Mouse (Mus musculus) right cerebral cortex, adult 2 months (tissue): ENCODE data around the gene Fbrsl1.
"Not testable (repeated sequence)": the region's sequence is repeated elsewhere in the genome, so short reads cannot be mapped to it uniquely, and the experiment has no call there.

ENCODE experiments used
- DNase-seq, 2 experiments: peaks; one replicate each; pipeline ENCODE4 v3.0.0; 2021 to 2022; ENCODE audit warnings: low spot score in 2 of 2

Fbrsl1 gene

DNA sequence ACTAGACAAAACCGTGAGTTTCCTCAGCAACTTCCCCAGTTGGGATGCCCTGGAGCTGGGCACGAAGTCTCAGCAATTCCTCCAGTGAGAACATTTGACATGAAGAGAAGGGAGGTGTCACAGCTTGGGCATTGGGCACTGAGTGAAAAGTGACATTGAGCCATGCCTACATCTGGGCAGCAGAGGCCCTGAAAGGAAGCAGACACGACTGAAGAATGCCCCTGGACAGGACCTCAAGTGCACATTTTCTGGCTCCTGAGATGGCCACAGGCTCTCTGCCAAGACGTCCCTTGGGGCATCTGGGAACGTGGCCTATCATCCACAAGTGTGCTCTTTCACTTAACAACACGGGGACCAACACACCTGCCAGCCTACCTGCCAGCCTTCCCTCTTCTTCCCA is 991 bp upstream of the Fbrsl1 start:
- no peak for DNase-seq

DNA sequence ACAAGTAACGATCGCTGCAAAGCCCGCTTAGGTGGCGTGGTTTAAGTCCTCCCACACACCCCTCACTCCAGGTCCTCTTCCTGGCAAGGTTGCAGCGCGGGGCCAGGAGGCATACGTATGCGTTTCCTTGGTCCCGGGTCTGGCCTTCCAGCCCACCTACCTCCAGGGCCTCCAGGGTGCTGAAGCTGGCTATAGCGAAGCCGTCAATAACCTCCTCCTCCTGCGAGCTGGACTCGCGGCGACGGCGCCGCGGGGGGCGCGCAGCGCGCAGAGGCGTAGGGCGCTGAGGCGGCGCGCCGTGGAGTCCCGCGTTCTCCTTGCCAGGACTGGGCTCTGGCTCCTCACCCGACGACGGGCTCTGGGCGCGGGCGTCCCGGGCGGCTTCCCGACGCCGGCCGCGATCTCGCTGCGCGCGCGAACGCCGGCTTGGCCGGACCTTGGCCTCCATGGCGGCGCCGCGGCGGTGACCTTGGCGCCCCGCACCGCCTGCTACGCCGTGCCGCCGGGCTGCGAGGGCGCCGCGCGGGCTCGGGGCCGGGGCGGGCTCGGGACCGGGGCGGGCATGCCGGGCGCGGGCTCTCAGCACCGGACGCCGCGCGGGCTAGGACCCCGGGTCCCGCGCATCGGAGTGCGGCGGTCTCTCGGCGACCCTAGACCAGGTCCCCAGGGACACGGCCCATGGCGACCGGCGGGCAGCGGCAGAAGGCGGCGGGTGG is 425 bp downstream of the Fbrsl1 start:
- no peak for DNase-seq

DNA sequence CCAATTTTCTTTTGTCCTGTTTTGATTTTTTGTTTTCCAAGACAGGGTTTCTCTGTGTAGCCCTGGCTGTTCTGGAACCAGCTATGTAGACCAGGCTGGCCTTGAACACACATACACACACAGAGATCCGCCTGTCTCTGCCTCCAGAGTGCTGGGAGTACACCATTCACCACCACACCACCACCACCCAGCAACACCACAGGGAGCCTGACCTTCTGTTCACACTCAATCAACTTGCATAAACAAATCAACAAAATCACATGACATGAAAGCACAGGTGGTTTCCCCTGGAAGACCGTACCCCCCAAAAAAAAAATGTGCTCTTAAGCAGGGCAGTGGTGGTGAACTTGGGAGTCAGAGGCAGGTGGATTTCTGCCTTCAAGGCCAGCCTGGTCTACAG is 3.8 kb downstream of the Fbrsl1 start:
- DNase-seq: no peak

DNA sequence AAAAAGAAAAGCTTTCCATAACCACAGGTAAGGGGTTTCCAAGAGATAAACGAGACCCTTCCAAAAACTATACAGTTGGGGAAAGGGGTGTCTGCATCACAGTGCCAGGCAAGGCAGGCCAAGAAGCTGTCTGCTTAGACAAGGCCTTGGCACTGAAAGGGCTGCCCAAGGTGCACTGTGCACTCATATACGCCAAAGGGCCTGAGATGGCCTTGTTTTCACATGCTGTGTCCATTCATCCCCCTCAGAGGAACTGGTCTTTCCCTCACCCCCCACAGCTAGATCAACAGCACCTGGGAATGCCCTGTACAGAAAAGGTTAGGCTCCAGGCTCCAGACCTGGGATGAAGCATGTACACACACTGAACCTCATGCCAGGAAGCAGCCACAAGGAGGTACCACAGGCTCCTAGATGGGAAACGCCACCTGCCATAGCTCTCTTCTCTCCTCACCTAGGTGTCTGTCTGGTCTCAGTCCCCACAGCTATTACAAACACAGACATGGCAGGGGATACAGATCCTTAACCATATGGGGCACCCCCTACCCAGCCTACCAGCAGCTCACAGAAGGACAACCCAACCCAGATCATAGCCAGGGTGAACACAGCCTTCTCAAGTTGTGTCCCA is 5.2 kb downstream of the Fbrsl1 start:
- DNase-seq: no peak

DNA sequence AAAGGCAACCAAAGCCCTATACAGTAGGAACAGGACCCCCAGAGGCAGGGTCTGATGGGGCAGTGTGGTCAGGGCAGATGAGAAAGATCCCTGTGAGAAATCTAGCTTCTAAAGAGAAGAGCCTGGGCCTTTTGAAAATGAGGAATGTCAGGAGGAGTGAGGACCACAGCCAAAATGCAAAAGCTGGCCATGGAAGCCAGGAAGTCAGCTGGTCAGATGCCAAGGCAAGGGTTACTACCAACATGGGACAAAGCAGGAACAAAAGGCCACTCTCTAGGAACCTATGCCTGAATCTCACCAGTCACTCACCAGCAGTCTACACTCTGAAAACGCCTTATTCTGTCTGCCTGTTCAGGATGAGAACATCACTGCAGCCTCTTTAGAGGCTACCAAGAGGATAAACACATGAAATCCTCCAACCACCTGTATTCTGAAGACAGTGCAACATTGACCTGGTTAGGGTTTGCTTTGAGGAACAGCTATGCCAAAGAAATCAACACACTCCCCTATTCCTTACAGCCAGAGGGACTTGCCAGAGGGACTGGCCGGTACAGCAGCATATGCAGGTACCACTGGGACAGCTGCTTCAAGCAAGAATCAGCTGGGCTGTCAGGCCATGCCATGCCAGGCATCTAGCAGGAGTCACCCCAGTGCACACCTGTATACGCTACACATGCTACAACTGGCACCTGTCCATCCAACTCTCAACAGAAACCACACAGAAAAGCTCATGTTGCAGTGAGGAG is 8.6 kb downstream of the Fbrsl1 start:
- no peak for DNase-seq

DNA sequence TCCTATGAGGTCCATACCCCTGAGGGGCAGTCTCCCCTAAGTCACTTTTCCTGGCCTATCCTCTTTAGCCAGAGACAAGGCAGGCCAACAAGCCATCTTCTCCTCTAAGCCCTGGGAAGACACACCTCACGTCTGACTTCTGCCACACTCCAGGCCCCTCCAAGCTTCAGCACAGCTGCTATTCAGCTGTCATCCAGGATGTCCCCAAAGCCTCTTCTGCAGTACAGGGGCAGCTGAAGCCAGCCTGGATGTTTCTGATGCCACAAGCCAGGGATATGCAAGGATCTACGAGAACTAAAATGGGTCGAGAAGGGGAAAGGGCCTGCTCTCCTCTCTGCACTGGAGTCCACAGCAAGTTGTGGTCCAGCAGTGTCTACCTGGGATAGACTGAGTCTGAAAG is 9.7 kb downstream of the Fbrsl1 start:
- no peak for DNase-seq

DNA sequence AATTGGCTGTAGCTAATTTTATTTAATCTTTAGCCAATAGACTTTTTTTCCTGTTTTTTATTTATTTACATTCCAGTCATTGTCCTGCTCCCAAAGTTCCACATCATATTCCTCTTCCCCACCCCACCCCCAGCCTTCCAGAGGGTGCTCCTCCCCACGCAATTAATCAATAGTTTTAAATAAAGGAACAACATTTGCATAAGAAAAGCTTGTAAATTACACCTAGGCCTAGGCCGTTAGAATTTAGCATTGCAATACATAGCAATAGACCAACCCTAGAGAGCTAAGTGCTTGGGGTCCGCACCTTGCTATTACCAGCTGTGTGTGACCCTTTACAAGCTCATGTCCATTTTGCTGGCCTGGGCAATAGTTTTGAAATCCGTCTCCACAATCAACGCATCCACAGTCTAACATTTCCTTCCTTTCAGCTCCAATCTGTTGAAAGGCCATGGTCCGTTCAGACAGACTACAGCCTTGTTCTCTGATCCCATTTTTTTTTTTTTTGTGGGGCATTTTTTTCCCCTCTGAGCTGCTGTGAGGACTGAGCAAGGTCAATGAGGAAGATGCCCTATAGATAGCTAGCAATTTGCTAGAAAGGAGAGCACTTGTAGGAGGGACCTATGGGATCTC is 10.6 kb downstream of the Fbrsl1 start:
- no peak for DNase-seq

DNA sequence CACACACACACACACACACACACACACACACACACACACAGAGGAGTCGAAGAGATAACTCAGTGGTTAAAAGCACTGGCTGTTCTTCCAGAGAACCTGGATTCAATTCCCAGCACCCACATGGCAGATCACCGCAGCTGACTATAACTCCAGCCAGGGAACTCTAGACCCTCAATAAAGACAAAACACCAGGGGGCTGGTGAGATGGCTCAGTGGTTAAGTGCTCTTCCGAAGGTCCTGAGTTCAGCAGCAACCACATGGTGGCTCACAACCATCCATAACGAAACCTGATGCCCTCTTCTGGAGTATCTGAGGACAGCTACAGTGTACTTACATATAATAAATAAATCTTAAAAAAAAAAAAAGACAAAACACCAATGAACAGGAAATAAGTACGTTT is 12.1 kb downstream of the Fbrsl1 start:
- DNase-seq: not testable (repeated sequence)

DNA sequence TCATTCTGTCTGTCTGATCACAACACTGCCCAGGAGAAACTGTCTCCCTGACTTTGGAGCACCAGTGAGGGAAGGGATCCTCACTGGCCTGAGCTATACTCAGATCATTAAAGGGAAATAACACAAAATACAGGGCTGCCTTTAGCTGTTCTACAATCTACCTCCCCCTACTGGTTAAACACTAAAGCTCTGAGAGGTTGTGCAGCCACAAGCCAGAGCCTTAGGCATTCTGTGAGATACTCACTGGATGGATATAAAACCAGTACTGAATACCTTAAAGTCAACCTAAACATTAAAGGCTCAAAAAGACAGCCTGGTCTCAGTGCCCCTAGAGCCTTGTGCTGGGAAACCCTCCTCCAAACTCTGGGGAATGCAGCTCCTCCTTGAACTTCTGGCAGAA is 13.5 kb downstream of the Fbrsl1 start:
- DNase-seq: no peak

DNA sequence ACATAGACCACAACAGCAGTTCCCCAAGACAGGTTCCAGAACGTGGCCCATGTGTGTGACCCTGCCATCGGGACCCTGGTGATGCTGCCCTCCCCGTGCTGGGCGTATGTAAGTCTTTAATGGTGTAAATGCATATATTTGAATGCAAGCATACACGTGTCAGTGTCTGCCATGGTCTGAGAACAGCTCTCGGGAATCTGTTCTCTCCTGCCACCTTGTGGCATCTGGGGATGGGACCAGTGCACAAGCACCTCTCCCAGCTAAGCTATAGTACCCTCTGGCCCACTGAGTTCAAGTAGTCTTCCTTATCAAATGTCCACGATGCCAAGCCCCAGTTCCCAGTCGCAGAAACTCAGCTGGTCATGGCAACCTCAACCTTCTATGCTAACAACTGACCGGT is 19.3 kb downstream of the Fbrsl1 start:
- DNase-seq: peak; percentile 53 to 73

DNA sequence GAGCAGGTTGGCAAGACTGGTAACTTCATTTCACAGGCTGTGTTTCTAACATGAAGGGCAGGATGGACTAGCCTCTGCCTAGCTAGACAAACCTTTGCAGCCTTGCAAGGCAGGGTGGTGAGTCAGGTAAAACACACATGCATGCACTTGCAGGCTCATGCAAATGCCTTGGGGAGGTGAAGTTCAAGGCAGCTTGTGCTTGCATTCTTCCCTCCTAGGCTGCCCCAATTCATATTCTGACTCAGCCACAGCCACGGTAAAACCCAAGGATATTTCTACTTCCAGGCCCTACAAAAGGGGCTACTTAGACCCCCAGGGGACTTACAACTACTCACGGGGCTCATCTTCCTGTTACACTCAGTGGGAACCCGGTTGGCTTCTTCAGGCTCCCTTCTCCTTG is 20.0 kb downstream of the Fbrsl1 start:
- DNase-seq: no peak

DNA sequence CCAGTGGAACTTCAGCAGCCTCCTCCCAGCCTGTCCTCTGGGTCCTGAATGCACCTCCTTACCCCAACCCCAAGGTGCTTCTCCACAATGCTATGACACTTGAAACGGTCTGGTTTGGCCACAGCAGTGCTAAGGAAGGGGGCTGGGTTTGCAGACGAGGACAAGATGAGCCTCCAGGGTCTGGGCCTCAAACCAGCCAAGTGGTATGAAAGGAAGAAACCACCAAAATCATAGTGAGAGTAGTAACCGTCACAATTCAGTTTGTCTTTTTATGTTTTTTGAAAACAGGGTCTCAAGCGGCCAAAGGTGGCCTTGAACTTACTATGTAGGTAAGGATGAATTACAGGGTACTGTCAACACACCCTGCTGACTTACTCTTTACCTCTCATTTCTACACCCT is 23.1 kb downstream of the Fbrsl1 start:
- DNase-seq: no peak

DNA sequence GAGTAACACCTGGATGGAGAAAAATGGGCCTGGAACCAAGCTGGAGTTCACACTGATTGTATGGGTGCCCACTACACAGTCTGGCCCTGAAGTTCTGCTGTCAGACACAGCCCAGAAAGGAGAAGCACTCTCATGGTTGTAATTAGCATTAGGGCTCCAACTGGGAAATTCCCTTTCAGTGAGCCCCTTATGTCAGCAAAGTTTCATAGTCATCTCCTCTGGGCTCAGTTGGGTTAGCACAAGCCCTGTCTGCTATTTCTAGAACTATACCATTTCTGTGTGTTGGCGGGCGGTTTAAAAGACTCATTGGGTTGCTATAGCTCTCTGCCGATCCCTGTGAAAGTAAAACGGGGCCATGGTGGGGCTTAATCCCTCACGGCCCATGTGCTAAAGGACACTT is 24.1 kb downstream of the Fbrsl1 start:
- no peak for DNase-seq

DNA sequence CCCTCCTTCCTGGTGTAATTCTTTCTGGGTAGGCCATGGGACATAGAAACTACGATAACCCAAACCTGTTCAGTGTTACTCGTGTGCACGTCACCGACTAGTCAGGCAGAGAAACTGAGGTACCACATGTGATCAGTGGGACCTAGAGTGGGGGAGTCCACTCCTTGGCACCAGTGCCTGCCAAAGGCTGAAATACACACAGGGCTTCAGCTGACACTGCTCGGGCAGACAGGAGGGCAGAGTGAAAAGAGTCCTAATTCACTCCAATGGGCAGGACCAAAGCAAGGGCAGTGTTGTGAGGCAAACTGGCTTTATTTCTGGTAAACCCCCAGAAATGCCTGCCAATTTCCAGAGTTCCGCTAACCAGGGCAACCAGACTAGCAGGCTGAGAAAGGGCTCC is 26.9 kb downstream of the Fbrsl1 start:
- no peak for DNase-seq

DNA sequence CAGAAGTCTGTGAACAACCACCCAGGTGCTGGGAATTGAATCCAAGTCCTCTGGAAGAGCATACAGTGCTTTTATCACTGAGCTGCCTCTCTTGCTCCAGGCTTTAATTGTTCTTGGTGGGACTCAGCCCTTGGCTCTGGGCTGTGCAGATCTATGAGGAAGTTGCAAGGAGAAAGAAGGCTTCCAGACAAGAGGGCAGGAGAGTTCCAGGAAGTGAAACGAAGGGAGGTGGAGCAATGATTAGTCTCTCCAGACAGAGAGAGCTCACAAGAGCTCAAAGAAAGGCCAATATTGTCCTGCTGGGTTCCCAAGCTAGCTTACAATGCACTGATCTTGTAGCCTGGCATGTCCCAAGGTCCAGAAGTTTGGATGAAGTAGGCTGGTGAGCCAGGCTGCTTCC is 27.4 kb downstream of the Fbrsl1 start:
- DNase-seq: no peak

DNA sequence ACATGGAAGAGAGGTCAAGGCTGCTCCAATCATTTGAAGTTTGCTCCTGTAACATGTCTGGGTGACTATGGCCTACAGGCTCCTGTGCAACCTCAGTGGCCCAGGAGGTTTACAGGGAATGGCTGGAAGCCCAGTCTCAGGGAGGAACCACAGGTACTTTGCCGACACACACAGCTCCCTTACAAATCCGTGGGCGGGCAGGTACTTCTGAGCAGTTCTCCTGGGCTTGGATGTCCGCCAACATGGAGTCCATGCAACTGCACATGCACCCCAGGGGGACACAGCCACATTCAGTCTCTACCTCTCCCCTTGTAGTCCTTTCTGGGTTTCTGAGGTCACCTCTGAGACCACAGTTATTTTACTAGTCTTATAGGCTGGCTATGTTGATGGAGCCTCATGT is 28.1 kb downstream of the Fbrsl1 start:
- no peak for DNase-seq

DNA sequence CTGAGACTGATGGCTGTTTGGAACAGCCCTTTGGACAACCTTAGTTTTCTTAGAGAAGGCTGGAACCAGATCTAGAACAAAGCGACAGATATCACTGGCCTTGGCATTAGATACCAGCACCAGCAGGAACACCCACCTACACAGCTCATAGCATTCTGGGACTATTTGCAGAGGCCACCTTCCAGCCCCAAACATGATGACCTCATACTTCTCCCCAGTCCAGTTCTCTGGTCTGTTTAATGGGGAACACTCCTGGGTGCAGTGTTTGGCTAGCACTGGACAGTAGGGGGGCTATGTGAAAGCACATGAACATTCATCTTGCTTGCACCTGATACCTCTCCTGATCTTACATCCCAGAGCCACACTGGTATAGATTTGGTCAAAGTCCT is 29.8 kb downstream of the Fbrsl1 start:
- no peak for DNase-seq

DNA sequence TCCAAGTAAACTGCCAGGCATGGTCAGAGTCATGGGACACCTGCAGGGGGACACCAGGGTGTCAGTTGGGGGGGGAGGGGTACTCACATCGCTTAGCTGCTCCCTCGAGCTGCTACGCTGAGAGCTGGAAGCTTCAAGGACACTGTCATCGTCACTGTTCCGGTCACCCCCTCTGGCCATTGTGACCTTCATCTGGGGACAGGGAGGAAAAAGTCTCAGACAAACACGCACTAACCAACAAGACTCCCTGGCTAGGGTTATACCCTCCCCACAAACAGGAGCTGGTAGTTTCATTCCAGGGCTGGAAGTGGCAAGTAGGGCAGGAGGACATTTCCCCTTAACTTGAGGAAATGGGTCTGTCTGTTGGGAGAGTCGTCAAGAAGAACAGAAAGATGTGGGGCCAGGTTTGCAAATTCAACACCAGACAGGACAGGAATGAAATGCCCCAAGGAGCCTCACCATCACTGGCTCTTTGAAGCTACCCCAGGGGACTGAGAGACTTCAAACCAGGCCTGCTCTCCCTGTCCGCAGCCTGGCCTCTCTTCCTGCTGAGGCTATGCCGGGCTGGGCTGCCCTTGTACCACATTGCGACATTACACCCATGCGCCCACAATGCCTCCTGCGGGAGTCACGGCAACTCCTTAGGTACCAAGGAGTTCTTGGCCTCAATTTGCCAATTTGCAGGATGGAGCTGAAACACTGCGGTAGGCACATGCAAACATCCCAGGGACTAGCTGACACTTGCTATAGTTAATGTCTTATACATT is 30.4 kb downstream of the Fbrsl1 start:
- DNase-seq: no peak

DNA sequence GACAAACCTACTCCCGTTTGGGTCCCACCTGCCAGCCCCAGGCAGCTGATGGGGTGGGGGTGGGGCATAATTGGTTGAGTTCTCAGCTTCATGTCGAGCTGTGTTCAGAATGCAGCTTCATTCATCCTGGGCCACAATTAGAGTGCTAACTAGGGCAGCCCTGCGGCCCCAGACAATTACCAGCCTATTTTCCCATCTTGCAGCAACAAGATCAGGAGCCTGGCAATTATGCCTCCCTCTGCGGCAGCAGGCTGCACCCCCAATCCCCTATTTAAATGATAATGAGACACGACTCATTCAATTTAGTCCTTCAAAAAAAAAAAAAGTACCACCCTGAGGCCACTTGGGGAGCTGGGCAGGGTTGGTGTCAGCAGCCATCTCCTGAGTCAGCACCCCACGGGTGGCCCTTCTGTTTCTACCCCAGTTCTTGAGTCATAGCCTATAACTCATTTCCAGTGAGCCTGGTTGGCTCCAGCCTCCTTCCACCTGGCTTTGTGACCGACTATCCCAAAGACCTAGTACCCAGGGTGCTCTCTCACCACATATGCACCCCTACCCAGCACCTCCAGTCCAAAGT is 31.4 kb downstream of the Fbrsl1 start:
- DNase-seq: peak; percentile 37 to 57

DNA sequence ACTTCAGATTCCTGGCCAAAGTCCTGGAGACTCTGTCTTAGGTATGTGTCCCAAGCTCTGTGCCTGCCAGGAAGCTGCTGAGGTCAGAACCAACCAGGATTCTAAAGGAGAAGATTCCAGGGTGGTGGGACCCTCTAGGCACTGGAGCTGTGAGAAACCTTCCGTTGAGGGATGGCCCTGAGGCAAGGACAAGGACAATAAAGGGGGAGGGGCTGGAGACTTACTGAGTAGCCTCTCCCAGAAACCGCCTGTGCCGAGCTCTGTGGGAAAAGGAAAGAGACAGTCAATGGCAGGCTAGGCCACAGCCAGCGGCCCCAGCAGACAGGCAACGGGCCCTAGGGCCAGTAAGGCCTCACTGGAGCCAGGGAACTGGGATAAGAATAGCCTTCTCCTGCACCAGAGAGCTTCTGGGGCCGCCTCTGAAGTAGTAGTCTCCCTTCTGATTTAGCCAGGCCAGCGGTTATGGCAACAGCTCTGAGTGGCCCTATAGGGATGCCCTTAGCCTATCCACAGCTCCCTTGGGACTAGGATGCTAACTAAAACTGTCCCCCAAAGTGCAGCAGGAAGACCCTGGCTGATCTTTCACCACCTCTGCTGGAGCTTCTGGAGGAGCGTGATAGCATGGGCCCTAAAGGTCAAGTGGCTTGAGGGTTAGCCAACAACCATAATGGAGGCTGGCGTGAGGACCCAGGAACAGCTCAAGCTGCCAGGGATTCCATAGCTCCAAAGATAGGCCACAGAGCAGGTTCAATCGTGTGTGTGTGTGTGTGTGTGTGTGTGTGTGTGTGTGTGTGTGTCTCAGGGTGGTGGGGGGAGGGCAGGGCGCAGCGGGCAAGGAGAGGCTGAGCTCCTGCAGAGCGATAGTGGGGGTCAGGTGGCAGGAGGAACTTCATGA is 32.2 kb downstream of the Fbrsl1 start:
- no peak for DNase-seq

DNA sequence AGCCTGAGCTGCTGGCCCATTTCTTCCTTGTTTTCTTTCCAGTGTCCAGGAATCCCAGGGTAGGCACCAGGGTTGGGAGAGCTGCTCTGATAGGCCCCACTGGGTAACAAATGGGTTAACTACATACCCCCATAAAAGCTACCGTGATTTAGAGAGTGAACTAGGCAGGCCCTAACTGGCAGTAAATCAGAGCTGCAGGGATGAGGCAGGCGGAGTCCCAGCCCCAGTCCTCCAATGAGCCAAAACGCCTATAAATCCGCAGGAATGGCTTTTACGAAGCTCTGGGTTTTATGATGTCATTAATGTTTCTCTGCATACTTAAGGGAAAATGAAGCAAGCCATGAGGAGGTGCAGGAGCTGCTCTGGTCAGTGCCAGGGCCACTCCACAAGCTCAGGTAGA is 33.3 kb downstream of the Fbrsl1 start:
- DNase-seq: no peak
